Mouse (Mus musculus): Measurements from ENCODE around the gene Chd5.

GRCm38 (mm10) chr4:152412524-152413080 is 74.2 kb downstream of the Chd5 start:
- no peak for TF ChIP-seq CTCF (IDR thresholded peaks at IDR 0.05; ENCODE audit: control insufficient read depth, insufficient read depth, low read length)
- no peak for TF ChIP-seq POLR2A (IDR thresholded peaks at IDR 0.05; ENCODE audit: borderline replicate concordance, control insufficient read depth, low read depth, low read length)

Measured in bone marrow, adult 2 months (tissue).